ENCODE assay signal across 7 mouse cellular contexts in genomic region chr9:80002394-80003188, GRCm38 (mm10). TPM values are rescaled to one million over a fixed set of nuclear protein-coding genes. Genes with fewer than 3 reads are reported as not detected.
DNase-seq lines count a peak whose midpoint lies in the region; ATAC-seq and TF ChIP-seq lines count a peak whose summit lies in the region.

No protein-coding gene starts in this region.

- no peak overlapping the region for H3K4me2 ChIP-seq in midbrain, postnatal 0 days (ENCODE audit: low read depth, low read length, poor library complexity, severe bottlenecking)

- peak; percentile 99 for TF ChIP-seq CTCF in midbrain, postnatal 0 days (IDR thresholded peaks at IDR 0.05)

- peak; percentile 83 to 95 for DNase-seq in adrenal gland, adult (ENCODE audit: inconsistent age in 2 of 2, low spot score in 1 of 2)
- peak; percentile 85 to 87 for DNase-seq in cerebellum, postnatal 4 days (ENCODE audit: low spot score in 2 of 2)
- peak; percentile 73 for DNase-seq in gastrocnemius, postnatal 14 days
- peak; percentile 85 for DNase-seq in kidney, adult 18-20 months
- DNase-seq in left cerebral cortex, postnatal 36 days (ENCODE audit: low spot score in 2 of 2) = peak; percentile 75 to 81
- peak; percentile 86 for DNase-seq in midbrain, postnatal 0 days (ENCODE audit: low spot score)
- DNase-seq in spleen, postnatal 10 days (ENCODE audit: low spot score in 2 of 2) = peak; percentile 43 to 79

- peak; percentile 85 for ATAC-seq in midbrain, postnatal 0 days (ENCODE audit: low FRiP score)

- 31% methylated on average over 14 of the region's 14 CpGs for WGBS in midbrain, postnatal 0 days

- no peaks in the 10 kb centered on the region for H3K27me3 ChIP-seq in midbrain, postnatal 0 days (ENCODE audit: insufficient read depth, low read length)

- intact Hi-C loops in gastrocnemius, postnatal 14 days (cut with DNase I; ENCODE audit: low total_unique reads) = loop anchor here (1.0 kb wide), 1 partner anchor 193 kb away; no protein-coding TSS in a partner anchor
- intact Hi-C loops in left cerebral cortex, postnatal 36 days (cut with DNase I) = loop anchor here (1.0 kb wide), 1 partner anchor 196 kb away; no protein-coding TSS in a partner anchor

- H3K9me3 ChIP-seq in midbrain, postnatal 0 days (ENCODE audit: low read length) = no peaks in the 10 kb centered on the region

- no peak overlapping the region for H3K9ac ChIP-seq in midbrain, postnatal 0 days (replicated peaks; ENCODE audit: low read length, poor library complexity, severe bottlenecking)

- no peak overlapping the region for H3K4me3 ChIP-seq in midbrain, postnatal 0 days (ENCODE audit: low read depth, low read length)

- H3K4me1 ChIP-seq in midbrain, postnatal 0 days (ENCODE audit: insufficient read depth, low read length) = no peaks in the 10 kb centered on the region

- no peak overlapping the region for H3K27ac ChIP-seq in midbrain, postnatal 0 days (ENCODE audit: low read depth, low read length)

- no peaks in the 10 kb centered on the region for H3K36me3 ChIP-seq in midbrain, postnatal 0 days (ENCODE audit: insufficient read depth, low read length)

RNA-seq across cellular contexts. Expression of gene Filip1, which starts 10.1 kb away (rescaled TPM):
- 10 to 100 TPM; 73.8 to 75.7 TPM for total RNA-seq in gastrocnemius, postnatal 14 days (2021)
- total RNA-seq in left cerebral cortex, postnatal 36 days (2021) = 10 to 100 TPM; 14.9 to 20.7 TPM
- 3.1 and 4.3 TPM in 2 replicates for total RNA-seq in midbrain, postnatal 0 days (2014; rRNA removed)
- polyA plus RNA-seq in midbrain, postnatal 0 days (2015; fragmentation: Nextera tagmentation; extraction: Ambion mirVana) = 2.8 and 3.6 TPM in 2 replicates
